Mouse (Mus musculus) heart, postnatal 0 days (tissue): ENCODE data around the gene Sap18b.

ENCODE experiments used
- CTCF ChIP-seq: IDR thresholded peaks from 2 replicates; pipeline ENCODE4 v1.5.1; 2016; ENCODE audit warnings: antibody characterized with exemption, control low read depth, low read depth
- EP300 ChIP-seq: IDR thresholded peaks from 2 replicates; pipeline ENCODE4 v1.6.1; 2016; ENCODE audit warnings: antibody characterized with exemption, low read depth

- TF ChIP-seq CTCF (no peak), EP300 (no peak)
Measured at GRCm38 (mm10) chr8:95817597-95817996, 7.5 kb upstream of the Sap18b start.
